Mouse (Mus musculus): ENCODE results near the gene Cenps. TPM values are rescaled to one million over a fixed set of nuclear protein-coding genes. Genes with fewer than 3 reads are reported as not detected.

Cenps gene
- polyA plus RNA-seq, 1 experiment = 32.5 TPM

DNA sequence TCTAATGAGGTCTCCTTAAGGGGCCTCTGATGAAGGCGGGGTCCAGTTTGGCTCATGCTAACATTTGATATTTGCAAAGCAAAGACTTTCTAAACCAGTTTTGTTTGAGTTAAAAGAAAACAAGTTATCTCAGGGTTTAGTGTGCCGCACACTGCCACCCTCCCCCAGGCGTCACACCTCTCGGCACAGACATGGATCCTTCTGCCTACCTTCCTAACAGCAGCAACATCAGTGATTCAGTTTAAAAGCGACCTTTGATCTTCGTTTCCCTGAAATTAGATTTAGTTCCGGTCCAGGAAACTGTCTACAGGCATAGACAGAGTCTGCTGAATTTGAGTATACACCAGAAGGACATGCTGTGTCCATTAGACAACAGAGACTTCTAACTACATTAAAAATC, 40.9 kb upstream of the Cenps start:
- no peaks in the 10 kb centered on the region for H3K79me2 ChIP-seq (ENCODE audit: control insufficient read depth, insufficient read depth)
- no peaks in the 10 kb centered on the region for H3K79me3 ChIP-seq (ENCODE audit: low read depth)
- peaks cover 27% of the 10 kb centered on the region for H3K36me3 ChIP-seq (ENCODE audit: control insufficient read depth, insufficient read depth)
- TF ChIP-seq CTCF (IDR thresholded peaks at IDR 0.05; ENCODE audit: control insufficient read depth, insufficient read depth, insufficient read length) (no peak), MYOD1 (IDR thresholded peaks at IDR 0.05; ENCODE audit: control insufficient read depth, insufficient read length, low read depth) (no peak), FOSL1 (IDR thresholded peaks at IDR 0.05; ENCODE audit: insufficient read depth, low read length, poor library complexity, severe bottlenecking) (no peak), MYOG (IDR thresholded peaks at IDR 0.05; ENCODE audit: control insufficient read depth, extremely low read depth, insufficient read length) (no peak), MAX (IDR thresholded peaks at IDR 0.05) (no peak), CEBPB (IDR thresholded peaks at IDR 0.05; ENCODE audit: low read depth) (no peak), USF1 (IDR thresholded peaks at IDR 0.05; ENCODE audit: low read depth) (no peak)
- no peaks in the 10 kb centered on the region for H3K27me3 ChIP-seq (ENCODE audit: control insufficient read depth, insufficient read depth, insufficient read length)
- H3ac ChIP-seq (ENCODE audit: control insufficient read depth, insufficient read length, low read depth) = no peak overlapping the region
- no peak overlapping the region for H3K4me3 ChIP-seq (ENCODE audit: insufficient read depth, poor library complexity, severe bottlenecking)

DNA sequence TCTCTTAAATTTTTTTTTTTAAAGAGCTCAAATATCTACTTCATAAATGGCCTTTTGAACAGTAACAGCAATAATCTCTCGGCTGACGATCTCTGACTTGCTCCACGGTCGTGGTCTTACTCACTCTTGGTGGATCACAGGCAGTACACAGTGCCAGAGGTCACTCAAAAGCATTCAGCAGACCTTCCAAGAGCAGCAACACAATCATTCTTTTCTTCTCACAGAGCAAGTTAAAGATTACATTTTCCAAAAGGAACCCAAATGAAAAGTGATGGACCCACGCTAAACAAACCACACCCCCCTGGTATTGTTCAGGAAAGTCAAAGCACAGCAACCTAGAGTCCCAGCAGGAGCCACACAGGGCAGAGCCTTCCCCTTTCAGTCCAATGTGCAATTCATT, 39.6 kb upstream of the Cenps start:
- Histone ChIP-seq H3K4me3 (ENCODE audit: insufficient read depth, poor library complexity, severe bottlenecking) (no peak overlapping the region), H3ac (ENCODE audit: control insufficient read depth, insufficient read length, low read depth) (no peak overlapping the region), H3K79me2 (ENCODE audit: control insufficient read depth, insufficient read depth) (no peaks in the 10 kb centered on the region), H3K27me3 (ENCODE audit: control insufficient read depth, insufficient read depth, insufficient read length) (no peaks in the 10 kb centered on the region), H3K36me3 (ENCODE audit: control insufficient read depth, insufficient read depth) (peaks cover 17% of the 10 kb centered on the region), H3K79me3 (ENCODE audit: low read depth) (no peaks in the 10 kb centered on the region)
- TF ChIP-seq MAX (IDR thresholded peaks at IDR 0.05) (no peak), CTCF (IDR thresholded peaks at IDR 0.05; ENCODE audit: control insufficient read depth, insufficient read depth, insufficient read length) (no peak), MYOD1 (IDR thresholded peaks at IDR 0.05; ENCODE audit: control insufficient read depth, insufficient read length, low read depth) (no peak), FOSL1 (IDR thresholded peaks at IDR 0.05; ENCODE audit: insufficient read depth, low read length, poor library complexity, severe bottlenecking) (no peak), MYOG (IDR thresholded peaks at IDR 0.05; ENCODE audit: control insufficient read depth, extremely low read depth, insufficient read length) (no peak), CEBPB (IDR thresholded peaks at IDR 0.05; ENCODE audit: low read depth) (no peak), USF1 (IDR thresholded peaks at IDR 0.05; ENCODE audit: low read depth) (no peak)

DNA sequence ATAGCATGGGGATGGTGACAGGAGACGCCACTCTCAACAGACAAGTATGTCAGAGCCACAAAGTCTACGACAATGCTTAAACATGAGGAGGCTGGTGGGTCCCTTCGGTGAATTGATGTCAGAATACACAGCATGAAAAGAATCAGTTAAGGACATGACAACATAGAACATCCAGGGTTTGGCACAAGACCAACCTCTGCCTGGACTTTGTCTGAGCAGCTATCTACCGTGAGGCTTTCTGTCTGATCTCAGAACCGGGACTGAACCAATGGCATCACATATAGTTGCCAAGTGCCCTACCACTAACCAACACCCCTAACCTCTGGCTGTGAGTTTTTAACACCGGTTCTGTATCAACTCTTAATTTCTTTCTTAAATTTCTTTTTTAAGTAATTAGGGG, 39.2 kb upstream of the Cenps start:
- TF ChIP-seq USF1 (IDR thresholded peaks at IDR 0.05; ENCODE audit: low read depth) (no peak), MAX (IDR thresholded peaks at IDR 0.05) (no peak), CEBPB (IDR thresholded peaks at IDR 0.05; ENCODE audit: low read depth) (no peak), MYOG (IDR thresholded peaks at IDR 0.05; ENCODE audit: control insufficient read depth, extremely low read depth, insufficient read length) (no peak), MYOD1 (IDR thresholded peaks at IDR 0.05; ENCODE audit: control insufficient read depth, insufficient read length, low read depth) (no peak), FOSL1 (IDR thresholded peaks at IDR 0.05; ENCODE audit: insufficient read depth, low read length, poor library complexity, severe bottlenecking) (no peak), CTCF (IDR thresholded peaks at IDR 0.05; ENCODE audit: control insufficient read depth, insufficient read depth, insufficient read length) (no peak)
- Histone ChIP-seq H3K27me3 (ENCODE audit: control insufficient read depth, insufficient read depth, insufficient read length) (no peaks in the 10 kb centered on the region), H3K4me3 (ENCODE audit: insufficient read depth, poor library complexity, severe bottlenecking) (no peak overlapping the region), H3K36me3 (ENCODE audit: control insufficient read depth, insufficient read depth) (peaks cover 13% of the 10 kb centered on the region), H3ac (ENCODE audit: control insufficient read depth, insufficient read length, low read depth) (no peak overlapping the region), H3K79me3 (ENCODE audit: low read depth) (no peaks in the 10 kb centered on the region), H3K79me2 (ENCODE audit: control insufficient read depth, insufficient read depth) (no peaks in the 10 kb centered on the region)

DNA sequence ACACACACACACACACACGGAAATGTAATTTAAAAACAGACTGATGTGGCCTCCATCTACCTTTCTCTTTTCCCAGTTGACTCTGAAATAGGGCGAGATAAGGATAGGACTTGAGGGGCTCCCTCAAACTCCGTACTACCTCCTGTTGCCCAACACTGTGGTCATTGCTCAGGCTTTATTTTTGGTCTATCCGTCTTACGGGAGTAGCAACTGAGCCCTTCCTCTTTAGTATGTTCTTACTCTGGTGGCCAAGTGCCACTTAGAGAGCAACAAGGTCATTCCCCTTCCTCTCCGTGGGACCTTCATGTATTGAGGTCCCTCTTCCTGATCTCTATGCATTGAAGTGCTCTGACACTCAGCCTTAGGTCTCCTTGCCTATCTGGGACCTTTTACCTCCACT, 36.2 kb upstream of the Cenps start:
- Histone ChIP-seq H3ac (ENCODE audit: control insufficient read depth, insufficient read length, low read depth) (no peak overlapping the region), H3K79me2 (ENCODE audit: control insufficient read depth, insufficient read depth) (no peaks in the 10 kb centered on the region), H3K4me3 (ENCODE audit: insufficient read depth, poor library complexity, severe bottlenecking) (no peak overlapping the region), H3K36me3 (ENCODE audit: control insufficient read depth, insufficient read depth) (no peaks in the 10 kb centered on the region), H3K27me3 (ENCODE audit: control insufficient read depth, insufficient read depth, insufficient read length) (no peaks in the 10 kb centered on the region), H3K79me3 (ENCODE audit: low read depth) (no peaks in the 10 kb centered on the region)
- TF ChIP-seq MAX (IDR thresholded peaks at IDR 0.05) (no peak), MYOD1 (IDR thresholded peaks at IDR 0.05; ENCODE audit: control insufficient read depth, insufficient read length, low read depth) (no peak), FOSL1 (IDR thresholded peaks at IDR 0.05; ENCODE audit: insufficient read depth, low read length, poor library complexity, severe bottlenecking) (no peak), CEBPB (IDR thresholded peaks at IDR 0.05; ENCODE audit: low read depth) (no peak), MYOG (IDR thresholded peaks at IDR 0.05; ENCODE audit: control insufficient read depth, extremely low read depth, insufficient read length) (no peak), USF1 (IDR thresholded peaks at IDR 0.05; ENCODE audit: low read depth) (no peak), CTCF (IDR thresholded peaks at IDR 0.05; ENCODE audit: control insufficient read depth, insufficient read depth, insufficient read length) (no peak)

DNA sequence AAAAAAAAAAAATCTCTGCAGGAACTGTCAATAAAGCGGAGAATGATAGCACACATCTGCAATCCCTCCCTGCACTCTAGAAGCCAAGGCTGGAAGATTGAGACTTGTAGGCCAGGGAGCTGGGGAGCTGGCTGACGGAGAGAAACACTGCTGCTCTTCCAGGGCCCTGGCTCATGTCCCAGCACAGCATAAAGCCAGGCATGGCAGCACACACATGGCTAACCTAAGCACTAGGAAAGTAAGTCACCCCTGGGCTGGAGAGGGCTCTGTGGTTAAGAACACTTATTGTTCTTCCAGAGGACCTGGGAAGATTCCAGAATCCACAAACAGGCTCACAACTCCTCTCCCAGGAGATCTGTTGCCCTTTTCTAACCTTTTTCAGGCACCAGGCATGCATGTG, 35.2 kb upstream of the Cenps start:
- Histone ChIP-seq H3K4me3 (ENCODE audit: insufficient read depth, poor library complexity, severe bottlenecking) (no peak overlapping the region), H3K79me2 (ENCODE audit: control insufficient read depth, insufficient read depth) (peaks cover 4% of the 10 kb centered on the region), H3ac (ENCODE audit: control insufficient read depth, insufficient read length, low read depth) (no peak overlapping the region), H3K79me3 (ENCODE audit: low read depth) (peaks cover 2% of the 10 kb centered on the region), H3K36me3 (ENCODE audit: control insufficient read depth, insufficient read depth) (no peaks in the 10 kb centered on the region), H3K27me3 (ENCODE audit: control insufficient read depth, insufficient read depth, insufficient read length) (no peaks in the 10 kb centered on the region)
- TF ChIP-seq MYOD1 (IDR thresholded peaks at IDR 0.05; ENCODE audit: control insufficient read depth, insufficient read length, low read depth) (no peak), MAX (IDR thresholded peaks at IDR 0.05) (peak; percentile 50)

DNA sequence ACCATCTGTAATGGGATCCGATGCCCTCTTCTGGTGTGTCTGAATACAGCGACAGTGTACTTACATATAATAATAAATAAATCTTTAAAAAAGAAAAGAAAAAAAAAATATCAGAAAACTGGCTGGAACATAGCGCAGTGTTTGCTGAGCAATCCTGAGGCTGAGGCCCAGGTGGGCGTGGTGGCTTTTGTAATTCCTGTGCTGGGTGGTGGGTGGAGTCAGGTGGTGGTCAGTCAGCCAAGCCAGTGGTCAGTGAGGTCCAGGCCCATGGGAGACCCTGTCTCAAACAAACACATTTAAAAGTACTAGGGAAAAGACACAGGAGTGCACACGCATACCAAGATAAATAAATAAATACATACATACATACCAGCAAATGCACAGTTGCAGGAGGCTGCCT, 34.7 kb upstream of the Cenps start:
- Histone ChIP-seq H3K79me2 (ENCODE audit: control insufficient read depth, insufficient read depth) (peaks cover 10% of the 10 kb centered on the region), H3K4me3 (ENCODE audit: insufficient read depth, poor library complexity, severe bottlenecking) (no peak overlapping the region), H3K27me3 (ENCODE audit: control insufficient read depth, insufficient read depth, insufficient read length) (no peaks in the 10 kb centered on the region), H3ac (ENCODE audit: control insufficient read depth, insufficient read length, low read depth) (no peak overlapping the region), H3K36me3 (ENCODE audit: control insufficient read depth, insufficient read depth) (no peaks in the 10 kb centered on the region), H3K79me3 (ENCODE audit: low read depth) (peaks cover 4% of the 10 kb centered on the region)
- TF ChIP-seq MYOG (IDR thresholded peaks at IDR 0.05; ENCODE audit: control insufficient read depth, extremely low read depth, insufficient read length) = no peak
- no peak for TF ChIP-seq MAX (IDR thresholded peaks at IDR 0.05)
- no peak for TF ChIP-seq USF1 (IDR thresholded peaks at IDR 0.05; ENCODE audit: low read depth)
- no peak for TF ChIP-seq FOSL1 (IDR thresholded peaks at IDR 0.05; ENCODE audit: insufficient read depth, low read length, poor library complexity, severe bottlenecking)
- TF ChIP-seq CTCF (IDR thresholded peaks at IDR 0.05; ENCODE audit: control insufficient read depth, insufficient read depth, insufficient read length) = no peak
- TF ChIP-seq MYOD1 (IDR thresholded peaks at IDR 0.05; ENCODE audit: control insufficient read depth, insufficient read length, low read depth) = no peak
- no peak for TF ChIP-seq CEBPB (IDR thresholded peaks at IDR 0.05; ENCODE audit: low read depth)

Data from C2C12 (cell line).